Mouse (Mus musculus) kidney, postnatal 0 days (tissue): ENCODE results near the gene Rem1. TPM values are rescaled to one million over a fixed set of nuclear protein-coding genes. Genes with fewer than 3 reads are reported as not detected.

Experiments used
- ATAC-seq: fragments of 200-750 bp; cut with Nextera tagmentation; replicated peaks from 2 replicates; pipeline ENCODE4 v1.8.0; 2017; ENCODE audit warnings: low read depth, moderate number of reproducible peaks, moderate TSS enrichment, moderate library complexity; ENCODE audit not compliant: low FRiP score
- DNase-seq: peaks from one replicate; pipeline ENCODE4 v3.0.0-alpha.2; 2016; ENCODE audit warnings: low spot score
- H3K27ac ChIP-seq: fragments of 300-500 bp; sonication (generic); 2 replicates; pipeline ENCODE4 v1.5.1; 2014; ENCODE audit warnings: mild to moderate bottlenecking
- H3K27me3 ChIP-seq: fragments of 300-500 bp; sonication (generic); 2 replicates; pipeline ENCODE4 v1.6.1; 2014; ENCODE audit warnings: low read length, mixed read lengths; ENCODE audit not compliant: insufficient read depth
- H3K36me3 ChIP-seq: fragments of 300-500 bp; sonication (generic); 2 replicates; pipeline ENCODE4 v1.6.1; 2014; ENCODE audit warnings: low read length, mixed read lengths; ENCODE audit not compliant: insufficient read depth
- H3K4me1 ChIP-seq: fragments of 300-500 bp; sonication (generic); replicated peaks from 2 replicates; pipeline ENCODE4 v1.6.1; 2014; ENCODE audit warnings: antibody characterized with exemption, low read length, mixed read lengths; ENCODE audit not compliant: insufficient read depth
- H3K4me2 ChIP-seq: fragments of 300-500 bp; sonication (generic); 2 replicates; pipeline ENCODE4 v1.6.1; 2014; ENCODE audit warnings: mild to moderate bottlenecking, low read length, moderate library complexity, mixed read lengths
- H3K4me3 ChIP-seq: fragments of 300-500 bp; sonication (generic); replicated peaks from 2 replicates; pipeline ENCODE4 v1.5.1; 2014; ENCODE audit warnings: low read depth, low read length
- H3K9ac ChIP-seq: fragments of 300-500 bp; sonication (generic); 2 replicates; pipeline ENCODE4 v1.6.1; 2014; ENCODE audit warnings: low read depth, low read length
- H3K9me3 ChIP-seq: fragments of 300-500 bp; sonication (generic); replicated peaks from 2 replicates; pipeline ENCODE4 v1.6.1; 2016; ENCODE audit warnings: low read length, inconsistent platforms, mixed read lengths
- CTCF ChIP-seq: IDR thresholded peaks from 2 replicates; pipeline ENCODE4 v1.5.1; 2016; ENCODE audit warnings: antibody characterized with exemption, low read depth, mild to moderate bottlenecking, moderate library complexity
- WGBS: fragments of 180-500 bp; shearing (Covaris S2); extraction: QIAGEN DNeasy Blood & Tissue Kit; methylation state at CpG from one replicate; pipeline ENCODE4 v1.1.7; 2014; 5-methylcytosine and 5-hydroxymethylcytosine counted together
- polyA plus RNA-seq: library from polyadenylated mRNA; unstranded; fragments of >200 nt; fragmentation: Nextera tagmentation; extraction: Ambion mirVana; gene quantifications from 2 replicates; pipeline ENCODE4 v1.2.1, GENCODE M21; 2015

Rem1 gene
- polyA plus RNA-seq, 1 experiment from 2014 or later = 48.3 TPM

- TF ChIP-seq CTCF = peak; percentile 93
- 0 out of 2 replicates have a peak, but pooled peaks cover 3% of the 10 kb centered on the region for H3K4me1 ChIP-seq
- DNase-seq (peak; percentile 83), ATAC-seq (peak; percentile 69)
- H3K4me2 ChIP-seq = no peak overlapping the region
- WGBS = 39% methylated on average over 3 of the region's 3 CpGs
- no peak overlapping the region for H3K9ac ChIP-seq
- peaks cover 64% of the 10 kb centered on the region for H3K36me3 ChIP-seq
- no peak overlapping the region for H3K4me3 ChIP-seq
- H3K27me3 ChIP-seq = no peaks in the 10 kb centered on the region
- H3K27ac ChIP-seq = no peak overlapping the region
- no peaks in the 10 kb centered on the region for H3K9me3 ChIP-seq
Measured at GRCm38 (mm10) chr2:152678302-152678701, 51.6 kb downstream of the Rem1 start.

DNA sequence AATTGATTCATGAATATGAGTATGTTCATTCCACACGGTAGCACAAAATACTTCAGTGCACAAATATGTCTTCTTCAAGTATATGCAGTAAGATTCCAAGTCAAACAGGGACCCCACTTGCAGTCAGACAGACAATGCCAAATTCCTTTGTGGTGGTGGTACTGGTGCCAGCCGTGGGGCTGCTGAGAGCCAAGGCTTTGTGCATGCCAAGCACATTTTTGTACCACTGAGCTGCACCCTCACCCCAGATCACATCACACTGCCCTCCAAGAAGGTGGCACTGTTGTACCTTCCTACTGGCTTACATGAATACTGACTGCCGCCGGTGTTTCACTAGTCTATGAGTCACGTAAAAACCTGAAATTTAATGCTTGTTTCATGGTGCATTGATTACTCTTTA, 52.2 kb downstream of the Rem1 start:
- ATAC-seq (no peak), DNase-seq (no peak)
- H3K27me3 ChIP-seq = no peaks in the 10 kb centered on the region
- no peak overlapping the region for H3K27ac ChIP-seq
- no peak for TF ChIP-seq CTCF
- H3K36me3 ChIP-seq = peaks cover 70% of the 10 kb centered on the region
- 0 out of 2 replicates have a peak, but pooled peaks cover 3% of the 10 kb centered on the region for H3K4me1 ChIP-seq
- no peaks in the 10 kb centered on the region for H3K9me3 ChIP-seq
- no peak overlapping the region for H3K9ac ChIP-seq
- no peak overlapping the region for H3K4me3 ChIP-seq
- H3K4me2 ChIP-seq = no peak overlapping the region
- WGBS = 76% methylated on average over 5 of the region's 5 CpGs

DNA sequence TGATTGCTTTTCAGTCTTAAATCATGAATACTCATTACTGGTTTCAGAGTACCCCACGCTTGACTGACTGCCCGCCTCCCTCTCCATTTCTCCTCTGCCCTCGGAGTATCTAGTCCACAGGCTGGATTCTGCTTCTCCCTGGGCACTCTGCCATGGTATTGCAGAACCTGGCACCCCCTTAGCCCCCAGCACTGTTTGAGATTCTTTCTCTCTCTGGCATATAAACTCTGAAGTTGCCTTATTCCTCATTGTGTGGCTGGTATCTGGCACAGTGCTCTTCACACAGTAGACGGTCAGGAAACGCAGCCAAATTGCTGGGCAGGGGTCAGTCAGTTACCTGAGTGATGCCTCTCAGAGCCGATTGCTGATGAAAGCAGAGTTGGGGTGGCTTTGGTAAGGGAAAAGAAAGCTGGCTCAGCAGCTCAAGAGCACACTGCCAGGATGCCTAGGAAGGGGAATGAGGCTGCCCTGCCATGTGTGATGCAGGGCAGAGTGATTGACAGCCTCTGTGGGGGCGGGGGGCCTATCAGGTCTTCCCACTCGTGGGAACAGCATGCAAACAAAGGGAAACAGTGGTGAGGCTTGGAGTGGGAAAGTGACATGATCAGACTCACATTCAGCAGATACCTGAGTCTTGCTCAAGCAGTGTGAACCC, 53.1 kb downstream of the Rem1 start:
- no peak for TF ChIP-seq CTCF
- H3K4me2 ChIP-seq = no peak overlapping the region
- DNase-seq (peak; percentile 48), ATAC-seq (no peak)
- no peaks in the 10 kb centered on the region for H3K9me3 ChIP-seq
- H3K4me1 ChIP-seq = 0 out of 2 replicates have a peak, but pooled peaks cover 3% of the 10 kb centered on the region
- peak overlapping the region; percentile 31; the same call in 1 of the 2 replicates for H3K27ac ChIP-seq
- peaks cover 77% of the 10 kb centered on the region for H3K36me3 ChIP-seq
- 0 out of 2 replicates have a peak overlapping the region, but pooled peaks have one; percentile 18 for H3K9ac ChIP-seq
- WGBS = 62% methylated on average over 8 of the region's 8 CpGs
- no peak overlapping the region for H3K4me3 ChIP-seq
- H3K27me3 ChIP-seq = no peaks in the 10 kb centered on the region

- H3K4me1 ChIP-seq = 0 out of 2 replicates have a peak, but pooled peaks cover 3% of the 10 kb centered on the region
- H3K4me2 ChIP-seq = no peak overlapping the region
- no peak for DNase-seq
- no peaks in the 10 kb centered on the region for H3K27me3 ChIP-seq
- H3K4me3 ChIP-seq = no peak overlapping the region
- H3K9ac ChIP-seq = no peak overlapping the region
- TF ChIP-seq CTCF = no peak
- H3K9me3 ChIP-seq = 0 out of 2 replicates have a peak, but pooled peaks cover 4% of the 10 kb centered on the region
- H3K36me3 ChIP-seq = peaks cover 88% of the 10 kb centered on the region
- 83% methylated on average over 5 of the region's 5 CpGs for WGBS
- no peak for ATAC-seq
- no peak overlapping the region for H3K27ac ChIP-seq
Measured at GRCm38 (mm10) chr2:152683086-152683485, 56.3 kb downstream of the Rem1 start.

Other genes starting within 250 kb of the Rem1 start
- gene Sox12, start 228.9 kb upstream of the Rem1 start, polyA plus RNA-seq = 8.2 and 9.2 TPM in 2 replicates
- gene Zcchc3, start 211.9 kb upstream of the Rem1 start, polyA plus RNA-seq = 28.3 and 31.0 TPM in 2 replicates
- 0.76 and 0.92 TPM in 2 replicates for gene 6820408C15Rik, start 211.4 kb upstream of the Rem1 start, polyA plus RNA-seq
- not detected in 2 replicates for gene Defb23, start 162.3 kb upstream of the Rem1 start, polyA plus RNA-seq
- gene Defb20, start 149.9 kb upstream of the Rem1 start, polyA plus RNA-seq = 0.17 TPM in 1 of 2 replicates, not detected in the other
- not detected in 2 replicates for gene Defb22, start 136.8 kb upstream of the Rem1 start, polyA plus RNA-seq
- 0.27 TPM in 1 of 2 replicates, not detected in the other for gene Defb26, start 115.3 kb upstream of the Rem1 start, polyA plus RNA-seq
- gene Defb28, start 108.7 kb upstream of the Rem1 start, polyA plus RNA-seq = 1.1 and 1.8 TPM in 2 replicates
- gene Defb29, start 86.9 kb upstream of the Rem1 start, polyA plus RNA-seq = 48.4 and 64.8 TPM in 2 replicates
- 4.4 and 6.1 TPM in 2 replicates for gene Gm17416, start 57.6 kb upstream of the Rem1 start, polyA plus RNA-seq
- gene Defb21, start 54.2 kb upstream of the Rem1 start, polyA plus RNA-seq = not detected in 2 replicates
- 120 and 136 TPM in 2 replicates for gene Defb19, start 46.6 kb upstream of the Rem1 start, polyA plus RNA-seq
- not detected in 2 replicates for gene Defb45, start 27.6 kb upstream of the Rem1 start, polyA plus RNA-seq
- 2.1 and 3.6 TPM in 2 replicates for gene Defb36, start 22.6 kb upstream of the Rem1 start, polyA plus RNA-seq
- 26.4 and 39.6 TPM in 2 replicates for gene Defb25, start 3.9 kb upstream of the Rem1 start, polyA plus RNA-seq
- gene H13, start 42.5 kb downstream of the Rem1 start, polyA plus RNA-seq = 160 and 162 TPM in 2 replicates
- gene Mcts2, start 60.1 kb downstream of the Rem1 start, polyA plus RNA-seq = 33.9 and 36.6 TPM in 2 replicates
- gene Id1, start 109.3 kb downstream of the Rem1 start, polyA plus RNA-seq = 170 and 194 TPM in 2 replicates
- gene Cox4i2, start 127.2 kb downstream of the Rem1 start, polyA plus RNA-seq = 15.8 and 16.3 TPM in 2 replicates
- 95.6 and 98.7 TPM in 2 replicates for gene Bcl2l1, start 204.8 kb downstream of the Rem1 start, polyA plus RNA-seq
- 37.3 and 41.4 TPM in 2 replicates for gene Tpx2, start 221.0 kb downstream of the Rem1 start, polyA plus RNA-seq